Mouse (Mus musculus): ENCODE data around the gene Tbx19.

Tbx19 gene

DNA sequence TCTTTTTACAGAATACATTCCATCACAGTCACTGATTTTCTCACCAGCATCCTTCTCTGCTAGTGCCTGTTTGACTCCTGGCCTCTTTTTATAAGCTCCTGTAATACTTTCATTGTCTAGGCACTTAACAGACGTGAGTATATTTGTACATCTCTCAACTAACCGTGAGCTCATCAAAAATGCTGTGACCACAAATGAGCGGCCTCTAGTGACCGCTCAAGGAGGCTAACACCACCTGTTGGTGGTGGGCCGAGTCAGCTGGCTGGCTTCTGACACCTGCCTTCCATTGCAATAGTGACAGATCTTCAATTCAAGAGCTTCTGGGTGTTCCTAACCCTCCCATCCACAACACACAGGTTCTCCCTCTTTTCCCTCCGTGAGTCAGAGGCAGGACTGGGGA, 22.8 kb upstream of the Tbx19 start:
- DNase-seq = peak; percentile 44

- no peak for DNase-seq
Measured at GRCm38 (mm10) chr1:165179321-165179720, 18.7 kb upstream of the Tbx19 start.

- no peak for DNase-seq
Measured at GRCm38 (mm10) chr1:165178075-165178474, 17.5 kb upstream of the Tbx19 start.

DNA sequence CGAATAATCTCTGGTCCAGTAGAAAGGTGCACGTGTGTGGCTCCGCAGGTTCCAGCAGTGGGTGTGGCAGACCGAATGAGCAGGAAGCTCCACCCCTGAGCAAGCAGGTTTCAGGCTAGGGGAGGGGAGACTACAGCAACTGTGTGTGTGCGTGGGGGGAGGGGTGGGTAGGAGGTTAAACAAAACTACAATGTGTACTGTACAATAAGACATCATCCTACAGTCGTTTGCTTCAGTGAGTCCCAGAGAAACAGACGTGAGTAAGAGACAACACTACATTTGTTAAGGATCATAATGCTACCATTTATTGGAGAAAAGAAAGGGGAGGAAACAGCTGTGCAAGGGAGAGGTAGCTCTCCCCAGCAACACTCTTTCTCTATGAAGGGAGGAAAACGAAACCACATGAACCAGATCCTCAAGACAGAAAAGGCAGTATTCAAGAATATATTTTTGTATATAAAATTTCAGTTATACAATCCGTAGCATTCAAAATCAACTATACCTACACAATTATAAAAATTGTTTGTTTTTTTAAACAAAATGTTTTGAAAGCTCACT, 13.6 kb upstream of the Tbx19 start:
- no peak for DNase-seq

DNA sequence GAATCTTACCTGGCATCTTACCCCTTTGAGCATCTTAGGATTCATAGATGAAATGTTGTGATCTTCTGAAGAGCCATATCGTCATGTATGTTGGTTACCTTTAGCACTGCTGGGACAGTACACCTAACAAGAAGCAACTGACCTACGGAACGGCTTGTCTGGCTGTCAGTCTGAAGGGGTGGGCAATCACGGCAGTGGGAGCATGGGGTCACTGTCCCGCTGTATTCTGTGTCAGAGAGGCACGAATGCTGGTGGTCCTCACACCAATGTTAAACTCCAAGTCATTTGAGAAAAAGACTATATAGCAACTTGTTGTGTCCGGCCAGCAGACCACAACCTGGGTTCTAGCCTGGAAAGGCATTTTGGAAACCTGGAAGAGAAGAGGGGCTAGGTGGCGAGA, 10.7 kb upstream of the Tbx19 start:
- no peak for DNase-seq

- DNase-seq = no peak
Measured at GRCm38 (mm10) chr1:165170157-165170556, 9.6 kb upstream of the Tbx19 start.

- no peak for DNase-seq
Measured at GRCm38 (mm10) chr1:165169462-165169861, 8.9 kb upstream of the Tbx19 start.

- DNase-seq = no peak
Measured at GRCm38 (mm10) chr1:165164920-165165319, 4.3 kb upstream of the Tbx19 start.

- DNase-seq = no peak
Measured at GRCm38 (mm10) chr1:165158841-165159240, 1.7 kb downstream of the Tbx19 start.

- no peak for DNase-seq
Measured at GRCm38 (mm10) chr1:165154162-165154561, 6.4 kb downstream of the Tbx19 start.

GRCm38 (mm10) chr1:165151216-165151615, 9.4 kb downstream of the Tbx19 start:
- no peak for DNase-seq

DNA sequence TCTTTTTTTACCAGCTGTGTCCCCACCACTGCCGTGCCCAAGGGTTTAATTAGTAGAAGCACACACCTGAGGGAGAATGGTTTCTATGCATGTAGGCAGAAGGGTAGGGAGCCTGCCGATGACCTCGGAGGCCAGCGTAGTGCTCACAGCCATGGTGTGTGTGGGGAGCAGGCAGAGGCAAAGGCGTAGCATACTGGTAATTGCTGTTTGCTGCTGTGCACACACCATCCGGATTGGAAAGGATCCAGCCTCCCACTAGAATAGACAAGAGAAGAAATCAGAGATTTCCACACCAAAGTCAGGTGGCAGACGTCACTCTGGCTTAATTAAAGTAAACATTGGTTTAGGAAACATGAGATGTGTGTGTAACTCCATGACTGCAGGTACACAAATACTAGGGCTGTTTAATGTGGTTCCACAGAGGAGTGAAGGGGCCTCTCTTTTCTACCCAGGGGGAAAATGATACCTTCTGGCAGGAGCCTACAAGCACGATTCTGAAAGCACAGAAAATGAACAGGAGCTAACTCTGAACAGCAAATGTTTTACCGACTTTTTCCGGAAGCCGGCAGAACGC, 18.1 kb downstream of the Tbx19 start:
- DNase-seq = no peak

- DNase-seq = no peak
Measured at GRCm38 (mm10) chr1:165140227-165140626, 20.3 kb downstream of the Tbx19 start.

GRCm38 (mm10) chr1:165133858-165134257, 26.7 kb downstream of the Tbx19 start:
- DNase-seq = no peak

DNA sequence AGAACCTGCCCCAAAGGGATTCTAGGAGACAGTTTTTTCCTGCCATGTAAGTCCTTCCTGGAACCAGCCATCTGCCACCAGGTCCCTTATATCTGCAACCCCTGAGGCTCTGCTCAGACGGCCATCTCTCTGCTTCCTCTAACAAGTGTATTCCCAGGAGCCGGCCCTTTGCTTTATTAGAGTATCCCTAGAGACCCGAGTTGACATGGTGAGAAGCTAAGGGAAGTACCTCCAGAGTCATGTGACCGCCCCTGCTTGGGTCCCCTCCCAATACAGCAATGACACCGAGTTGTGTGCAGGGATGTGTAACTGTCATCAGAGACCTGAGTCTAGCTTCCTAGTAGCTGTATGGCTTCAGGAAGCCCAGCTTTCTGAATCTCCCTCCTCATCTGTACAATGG, 27.3 kb downstream of the Tbx19 start:
- no peak for DNase-seq

- peak; percentile 74 for DNase-seq
Measured at GRCm38 (mm10) chr1:165132187-165132877, 28.2 kb downstream of the Tbx19 start.

- DNase-seq = no peak
Measured at GRCm38 (mm10) chr1:165129573-165129972, 31.0 kb downstream of the Tbx19 start.

- DNase-seq = no peak
Measured at GRCm38 (mm10) chr1:165121096-165121495, 39.5 kb downstream of the Tbx19 start.

DNA sequence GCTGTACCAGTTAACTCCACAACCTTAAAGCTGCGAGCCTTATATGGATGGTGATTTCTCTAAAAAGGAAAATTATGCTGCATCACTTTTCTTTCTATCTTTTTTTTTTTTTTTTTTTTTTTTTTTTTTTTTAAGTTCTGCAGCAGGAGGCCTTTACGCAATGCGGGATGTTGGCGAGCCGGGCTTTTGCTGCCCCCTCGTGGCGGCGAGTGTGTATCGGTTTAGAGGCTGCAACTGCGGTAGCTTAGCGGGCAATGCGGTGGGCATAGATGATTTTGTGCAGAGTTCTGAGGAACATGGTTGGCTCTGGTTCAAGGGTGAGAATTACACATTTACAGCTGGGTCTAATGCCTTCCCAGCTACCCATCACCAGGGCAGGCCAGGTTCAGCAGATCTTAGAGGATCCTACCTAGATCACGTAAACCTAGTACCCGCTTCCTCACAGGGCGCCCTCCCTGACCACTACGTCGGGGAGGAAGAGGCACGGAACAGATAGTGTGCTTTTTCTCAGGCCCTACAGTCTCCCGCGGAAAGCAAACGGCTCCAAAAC, 40.1 kb downstream of the Tbx19 start:
- peak; percentile 88 for DNase-seq

GRCm38 (mm10) chr1:165119760-165120159, 40.8 kb downstream of the Tbx19 start:
- no peak for DNase-seq

- DNase-seq = no peak
Measured at GRCm38 (mm10) chr1:165119011-165119726, 41.4 kb downstream of the Tbx19 start.

DNA sequence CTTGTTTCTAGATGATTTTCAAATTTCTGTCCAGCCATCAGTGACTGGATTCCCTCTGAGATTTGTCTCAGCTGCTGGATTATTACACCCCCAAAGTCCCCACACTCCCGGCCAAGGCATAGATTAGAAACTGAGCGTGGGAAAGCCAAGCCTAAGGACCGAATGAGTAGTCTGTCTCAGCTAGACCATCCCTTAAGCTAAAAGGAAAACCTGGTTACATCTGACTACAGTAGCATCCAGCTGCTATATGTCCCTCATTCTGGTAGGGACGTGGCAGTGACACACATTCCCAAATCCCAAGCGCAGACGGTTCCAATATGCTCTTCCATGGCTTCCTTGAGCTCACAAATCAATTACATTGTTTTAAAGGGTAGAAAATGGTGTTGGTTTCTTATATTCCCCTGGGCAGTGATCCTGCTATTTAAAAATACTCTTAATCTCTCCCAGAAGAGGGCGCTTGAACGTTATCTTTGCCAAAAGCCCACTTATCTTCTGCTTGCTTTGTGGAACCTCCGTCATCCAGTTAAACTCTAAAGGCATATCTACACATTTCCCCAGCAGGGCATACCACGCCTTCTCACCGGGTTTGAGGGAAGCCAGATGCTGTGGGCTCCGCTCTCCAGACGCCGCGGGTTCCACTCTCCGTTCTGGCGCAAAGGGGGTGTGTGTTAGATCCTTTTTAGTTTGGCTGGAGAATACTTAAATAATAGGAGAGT, 46.0 kb downstream of the Tbx19 start:
- peak; percentile 23 for DNase-seq

DNA sequence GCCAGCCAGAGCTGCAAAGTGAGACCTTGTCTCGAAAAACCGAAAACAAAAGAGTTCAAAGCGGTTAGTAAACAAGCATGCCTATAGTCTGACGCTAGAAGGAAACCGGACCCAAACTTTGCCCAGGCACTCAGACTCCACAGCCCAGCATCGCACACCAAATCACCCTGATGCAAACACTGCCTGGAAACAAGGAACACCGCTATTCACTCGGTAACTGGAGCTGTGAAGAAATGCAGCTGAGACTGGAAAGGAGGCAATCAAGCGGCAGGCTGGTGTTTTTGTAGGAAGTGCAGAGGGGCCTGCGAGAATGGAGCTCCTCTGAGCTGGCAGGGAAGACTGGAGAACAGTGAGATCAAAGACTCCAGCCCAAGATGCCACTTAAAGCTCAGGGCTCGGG, 46.9 kb downstream of the Tbx19 start:
- DNase-seq = no peak

All from lung, postnatal 14 days (tissue).